Mouse (Mus musculus) right cerebral cortex, postnatal 36 days (tissue): ENCODE data around the gene Arpc5.
"Not testable (repeated sequence)": the region's sequence is repeated elsewhere in the genome, so short reads cannot be mapped to it uniquely, and the experiment has no call there.

Source experiments
- DNase-seq, 2 experiments: peaks; one replicate each; pipeline ENCODE4 v3.0.0; 2022; ENCODE audit warnings: low spot score in 2 of 2, mixed read lengths in 1 of 2

Gene Arpc5

GRCm38 (mm10) chr1:152766032-152766772, at the start of gene Arpc5, which contains the start of gene Rgl1:
TSS of gene Arpc5 (plus strand) at chr1:152766542.
TSS of gene Rgl1 (minus strand) at chr1:152766351.
- DNase-seq = peak; percentile 95

- DNase-seq = no peak
Observed at GRCm38 (mm10) chr1:152717329-152717728, 49.0 kb upstream of the Arpc5 start.

GRCm38 (mm10) chr1:152718200-152718599, 48.1 kb upstream of the Arpc5 start:
- DNase-seq = no peak

GRCm38 (mm10) chr1:152720969-152721368, 45.4 kb upstream of the Arpc5 start:
- no peak for DNase-seq

GRCm38 (mm10) chr1:152721535-152722198, 44.7 kb upstream of the Arpc5 start:
- no peak for DNase-seq

- no peak for DNase-seq
Observed at GRCm38 (mm10) chr1:152724286-152724685, 42.1 kb upstream of the Arpc5 start.

GRCm38 (mm10) chr1:152726095-152726494, 40.2 kb upstream of the Arpc5 start:
- no peak for DNase-seq

- no peak for DNase-seq
Observed at GRCm38 (mm10) chr1:152727604-152728236, 38.6 kb upstream of the Arpc5 start.

GRCm38 (mm10) chr1:152738793-152739192, 27.5 kb upstream of the Arpc5 start:
- no peak for DNase-seq

GRCm38 (mm10) chr1:152739374-152739773, 27.0 kb upstream of the Arpc5 start:
- DNase-seq = no peak

GRCm38 (mm10) chr1:152743095-152743826, 23.1 kb upstream of the Arpc5 start:
- no peak for DNase-seq

GRCm38 (mm10) chr1:152746426-152746825, 19.9 kb upstream of the Arpc5 start:
- peak; percentile 55 to 67 for DNase-seq

GRCm38 (mm10) chr1:152749276-152749675, 17.1 kb upstream of the Arpc5 start:
- no peak for DNase-seq

GRCm38 (mm10) chr1:152750312-152750965, 15.9 kb upstream of the Arpc5 start, which contains the start of gene Apobec4:
TSS of gene Apobec4 (plus strand) at chr1:152750551.
- peak; percentile 38 to 60 for DNase-seq

GRCm38 (mm10) chr1:152761791-152762190, 4.6 kb upstream of the Arpc5 start:
- DNase-seq = no peak

- no peak for DNase-seq
Observed at GRCm38 (mm10) chr1:152766804-152767748, 734 bp downstream of the Arpc5 start.

GRCm38 (mm10) chr1:152767749-152768488, 1.6 kb downstream of the Arpc5 start:
- peak; percentile 76 to 77 for DNase-seq

- peak in 1 of 2 experiments; percentile 31 for DNase-seq
Observed at GRCm38 (mm10) chr1:152771016-152771415, 4.7 kb downstream of the Arpc5 start.

- DNase-seq = not testable (repeated sequence)
Observed at GRCm38 (mm10) chr1:152774601-152775000, 8.3 kb downstream of the Arpc5 start.
